Mouse (Mus musculus) urinary bladder, adult 2 months (tissue): ENCODE measurements around the gene Lrriq1. TPM values are rescaled to one million over a fixed set of nuclear protein-coding genes. Genes with fewer than 3 reads are reported as not detected.

Source experiments
- DNase-seq: peaks from one replicate; pipeline ENCODE4 v3.0.0; 2022; ENCODE audit warnings: low spot score
- polyA plus RNA-seq: library from polyadenylated mRNA; depleted of rRNA; stranded (reverse); fragments of >200 nt; gene quantifications from 2 replicates; pipeline ENCODE4 v1.2.3, GENCODE M21; 2012; rRNA removed

Gene Lrriq1
- polyA plus RNA-seq, 1 experiment = 0.11 TPM

GRCm38 (mm10) chr10:103029132-103029729 lies 206.9 kb downstream of the Lrriq1 start:
- DNase-seq = no peak

- DNase-seq = no peak
Measured at GRCm38 (mm10) chr10:103028253-103029131, 207.6 kb downstream of the Lrriq1 start.

DNA sequence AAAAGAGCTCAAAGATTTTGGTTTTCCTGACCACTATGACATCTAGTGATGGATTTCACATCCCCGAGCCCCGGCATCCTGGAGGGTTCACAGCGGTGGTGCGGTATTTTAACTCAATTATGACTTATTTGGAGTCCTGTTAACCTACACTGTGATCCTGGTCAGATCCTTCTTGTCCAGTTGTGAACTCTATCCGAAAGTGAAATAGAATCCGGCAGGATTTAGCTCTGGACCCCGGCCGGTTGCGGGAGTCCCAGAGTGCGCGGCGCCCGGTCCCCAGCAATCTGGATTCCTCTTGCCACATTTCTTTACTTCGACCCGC lies 208.2 kb downstream of the Lrriq1 start:
- no peak for DNase-seq

GRCm38 (mm10) chr10:103027226-103027930 lies 208.7 kb downstream of the Lrriq1 start:
- DNase-seq = no peak

- no peak for DNase-seq
Measured at GRCm38 (mm10) chr10:103026636-103027225, 209.4 kb downstream of the Lrriq1 start.

- no peak for DNase-seq
Measured at GRCm38 (mm10) chr10:103002556-103002955, 233.6 kb downstream of the Lrriq1 start.

GRCm38 (mm10) chr10:103000902-103001301 lies 235.2 kb downstream of the Lrriq1 start:
- no peak for DNase-seq

DNA sequence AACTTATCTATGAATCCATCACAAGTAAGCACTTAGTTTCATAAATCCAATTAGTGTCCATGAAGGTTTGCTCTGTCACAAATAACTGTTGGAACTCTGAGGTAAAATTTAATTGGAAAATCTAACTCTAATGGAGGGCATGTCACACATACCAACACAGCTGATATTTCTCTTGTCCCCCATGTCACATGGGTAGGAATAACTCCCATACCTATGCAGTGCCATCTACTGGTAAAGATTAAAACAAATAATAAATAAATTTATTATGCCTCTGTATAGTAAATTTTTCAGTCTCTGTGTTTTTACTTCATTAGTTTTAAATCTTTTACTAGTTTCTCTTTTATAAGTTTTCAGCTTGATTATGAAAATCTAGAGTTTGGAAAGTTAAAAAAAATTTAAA lies 236.5 kb downstream of the Lrriq1 start:
- DNase-seq = no peak

Other genes with a start within 250 kb of the Lrriq1 start
- 0.15 and 0.28 TPM in 2 replicates for gene Alx1, start 206.1 kb downstream of the Lrriq1 start, polyA plus RNA-seq
- 1.4 and 1.5 TPM in 2 replicates for gene Slc6a15, start 131.5 kb upstream of the Lrriq1 start, polyA plus RNA-seq